Mouse (Mus musculus) common myeloid progenitor, adult 5-6 weeks (primary cell): ENCODE measurements around the gene Mgat5. TPM values are rescaled to one million over a fixed set of nuclear protein-coding genes. Genes with fewer than 3 reads are reported as not detected.

ENCODE experiments used
- ATAC-seq: replicated peaks from 2 replicates; pipeline ENCODE4 v1.8.0; 2016; ENCODE audit warnings: low read depth, mild to moderate bottlenecking, moderate TSS enrichment, inconsistent platforms; ENCODE audit not compliant: poor library complexity, severe bottlenecking
- total RNA-seq: library from RNA; stranded (forward); fragments of 200-1000, 187-1606 nt; gene quantifications from 2 replicates; pipeline ENCODE4 v1.2.3, GENCODE M21; 2017

The Mgat5 gene
- 59.3 and 66.2 TPM in 2 replicates for total RNA-seq

DNA sequence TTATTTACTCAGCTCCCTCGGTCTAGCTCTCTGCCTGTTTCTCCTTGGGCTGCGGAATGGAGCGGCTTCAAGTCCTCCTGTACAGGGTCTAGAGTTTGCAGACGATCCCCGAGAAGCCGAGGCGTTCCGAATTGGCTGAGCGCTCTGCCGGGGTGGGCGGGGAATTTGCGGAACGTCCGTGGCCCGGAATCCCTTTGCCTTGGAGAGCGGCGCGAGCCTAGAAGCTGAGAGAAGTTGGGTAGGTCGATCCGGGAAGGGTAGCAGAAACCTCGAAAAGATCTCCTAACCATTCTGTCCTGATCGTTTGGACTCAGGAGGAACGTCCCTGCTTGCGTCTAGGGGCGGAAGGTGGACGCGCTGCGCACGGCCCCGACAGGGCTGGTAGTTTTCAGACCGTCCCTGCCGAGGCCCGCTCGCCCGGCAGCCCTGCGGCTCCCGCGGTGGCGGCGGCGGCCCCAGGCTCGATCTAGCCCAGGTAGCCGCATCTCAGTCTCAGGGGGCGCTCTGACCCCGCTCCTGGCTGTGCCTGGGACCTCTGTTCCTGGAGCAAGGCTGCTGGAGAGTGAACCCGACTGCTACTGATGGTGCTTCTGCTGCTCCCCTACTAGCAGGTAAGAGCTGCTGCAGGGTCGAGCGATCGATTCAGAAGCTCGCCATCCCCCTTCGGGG, at the start of gene Mgat5:
Gene Mgat5 (plus strand): TSS at position 199 of the 669 bp plus-strand sequence.
- ATAC-seq: peak; percentile 70

DNA sequence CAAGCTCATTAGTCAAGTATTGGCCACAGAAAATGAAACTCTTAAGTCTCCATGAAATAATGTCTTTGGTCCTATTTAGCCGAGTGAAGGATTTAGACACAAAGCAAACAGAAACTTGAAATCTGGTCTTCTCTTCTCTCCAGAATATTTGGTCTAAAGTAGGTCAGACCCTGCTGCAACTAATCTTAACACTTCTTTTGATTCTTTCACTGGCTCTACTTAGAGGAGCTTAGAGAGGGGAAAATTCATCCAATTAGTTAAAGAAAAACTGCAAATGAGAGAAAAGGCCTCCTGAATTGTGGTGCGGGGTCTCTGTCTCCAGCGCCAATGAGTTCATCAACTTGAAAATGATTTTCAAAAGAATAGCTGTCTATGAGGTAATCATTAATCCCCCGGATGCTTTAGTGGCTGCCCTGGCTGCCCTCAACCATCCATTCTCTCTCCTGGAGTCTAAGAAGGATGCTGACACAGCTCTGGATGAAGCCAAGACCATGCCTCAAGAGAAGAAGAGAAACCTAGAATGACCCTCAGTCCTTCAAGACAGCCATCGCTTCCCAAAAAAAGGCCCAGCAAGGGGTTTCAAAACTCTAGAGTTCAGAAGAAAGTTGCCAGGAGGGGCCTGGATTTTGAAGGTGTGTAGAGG, 44.6 kb upstream of the Mgat5 start:
- ATAC-seq: no peak

DNA sequence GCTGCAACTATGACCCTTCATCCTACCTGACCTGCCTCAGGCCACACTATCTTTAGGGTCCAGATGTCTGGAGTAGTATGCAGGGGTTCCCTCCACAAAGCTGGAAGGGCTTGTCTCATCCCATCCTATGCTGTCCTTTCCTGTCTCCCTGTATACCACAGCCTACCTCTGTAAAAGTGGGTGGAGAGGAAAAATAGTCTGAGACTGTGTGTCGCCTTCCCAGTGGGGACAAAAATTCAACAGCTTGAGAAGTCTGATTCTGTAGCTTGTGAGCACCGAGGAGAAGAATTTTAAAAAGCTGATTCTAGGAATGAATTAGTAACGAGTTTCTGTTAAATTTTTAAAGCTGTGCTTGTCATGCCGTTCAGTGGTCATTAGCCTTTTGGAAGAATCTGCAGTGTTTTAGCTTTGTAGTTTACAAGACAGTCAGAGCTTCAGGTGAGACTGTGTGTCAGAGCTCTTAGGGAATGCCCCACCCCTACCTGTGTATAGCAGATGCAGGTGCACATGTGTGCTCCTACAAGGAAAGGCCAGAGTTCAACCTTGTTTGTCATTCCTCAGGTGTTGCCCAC, 40.1 kb upstream of the Mgat5 start:
- no peak for ATAC-seq

DNA sequence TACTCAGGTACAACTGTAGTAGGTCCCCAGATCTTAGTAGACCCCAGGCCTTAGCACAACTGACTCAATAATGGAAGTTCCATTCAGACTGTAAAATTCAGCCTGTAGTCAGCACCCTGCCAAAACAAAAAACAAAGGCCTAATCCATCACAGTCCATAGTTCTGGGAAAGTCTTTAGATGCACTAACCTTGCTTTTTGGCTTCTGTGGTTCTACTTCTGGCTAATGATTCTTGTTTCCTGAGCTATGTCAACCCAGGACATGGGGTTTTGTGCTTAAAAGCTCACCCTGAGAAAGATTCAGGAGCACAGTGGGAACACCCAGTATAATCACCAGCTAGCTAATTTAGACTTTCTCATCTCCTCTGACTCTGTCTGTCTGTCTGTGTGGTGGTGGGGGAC, 38.3 kb upstream of the Mgat5 start:
- ATAC-seq: no peak

DNA sequence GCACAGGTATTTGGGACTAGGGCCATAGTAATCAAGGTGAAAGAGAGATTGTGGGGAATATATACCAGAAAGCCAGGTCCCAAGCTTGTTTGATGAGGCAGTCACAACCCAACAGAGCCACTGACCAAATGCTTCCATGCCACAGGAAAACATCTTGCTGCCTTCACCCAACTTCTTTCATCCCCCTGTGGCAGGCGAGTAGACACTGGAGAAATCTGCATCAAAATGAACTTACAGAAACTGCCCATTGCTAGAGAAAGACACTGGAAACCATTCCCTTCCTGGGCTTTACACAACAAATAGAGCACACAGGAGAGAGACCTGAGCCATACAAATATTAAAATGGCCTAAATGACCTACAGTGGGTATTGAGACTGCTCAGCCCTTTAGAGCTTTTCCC, 37.2 kb upstream of the Mgat5 start:
- ATAC-seq: no peak

DNA sequence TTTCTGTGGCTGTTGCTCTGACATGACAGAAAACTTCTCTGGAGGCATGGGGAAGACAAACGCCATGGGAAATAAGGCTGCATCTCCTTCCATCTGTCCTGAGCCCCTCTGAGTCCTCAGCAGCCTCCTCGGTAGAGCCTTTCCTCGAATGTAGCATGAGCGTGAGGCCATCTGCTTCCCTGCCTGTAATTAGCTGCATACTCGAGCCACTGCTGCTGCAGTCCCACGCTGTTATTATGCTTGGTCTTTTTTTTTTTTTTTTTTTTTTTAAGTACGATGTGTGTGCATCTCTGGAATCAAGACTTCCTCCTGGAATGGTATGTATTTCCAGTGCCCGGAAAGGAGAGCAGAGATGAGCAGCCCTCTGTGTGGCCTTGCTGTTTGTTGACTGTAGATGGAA, 36.6 kb upstream of the Mgat5 start:
- no peak for ATAC-seq

DNA sequence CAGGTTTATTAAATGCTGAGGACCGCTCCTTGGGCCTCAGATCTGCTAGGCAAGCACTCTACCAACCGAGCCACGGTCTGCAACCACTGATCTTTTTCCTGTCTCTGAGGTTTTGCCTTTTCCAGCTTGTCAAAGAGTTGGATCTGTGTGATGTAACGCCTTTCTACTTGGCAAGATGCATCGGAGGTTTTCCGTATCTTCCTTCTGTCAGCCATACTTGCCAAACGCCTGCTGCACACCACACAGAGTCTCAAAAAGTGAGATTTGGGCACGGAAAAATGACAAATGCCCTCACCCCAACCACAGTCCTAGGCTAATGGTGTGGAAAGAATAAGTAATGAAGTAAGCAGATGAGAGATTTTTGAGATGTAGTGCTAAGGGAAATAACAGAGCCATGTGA, 35.3 kb upstream of the Mgat5 start:
- no peak for ATAC-seq

DNA sequence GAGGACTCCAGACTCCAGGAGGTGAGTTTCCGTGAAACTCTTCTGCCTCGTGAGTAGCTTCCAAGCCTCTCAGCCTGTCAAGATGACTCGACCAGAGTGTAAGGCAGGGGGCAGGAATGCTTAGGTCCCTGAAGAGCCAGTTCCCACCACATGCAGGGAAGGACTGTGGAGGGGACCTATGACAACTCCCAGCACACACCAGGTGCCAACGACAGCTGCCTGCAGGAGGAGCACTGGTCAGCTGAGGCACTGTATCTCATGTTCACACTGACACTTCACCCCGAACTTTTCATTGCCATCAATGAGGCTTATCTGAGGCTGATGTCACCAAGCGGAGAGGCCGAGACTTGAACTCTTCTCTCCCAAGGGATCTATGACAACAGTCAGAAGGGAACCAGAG, 33.5 kb upstream of the Mgat5 start:
- no peak for ATAC-seq

DNA sequence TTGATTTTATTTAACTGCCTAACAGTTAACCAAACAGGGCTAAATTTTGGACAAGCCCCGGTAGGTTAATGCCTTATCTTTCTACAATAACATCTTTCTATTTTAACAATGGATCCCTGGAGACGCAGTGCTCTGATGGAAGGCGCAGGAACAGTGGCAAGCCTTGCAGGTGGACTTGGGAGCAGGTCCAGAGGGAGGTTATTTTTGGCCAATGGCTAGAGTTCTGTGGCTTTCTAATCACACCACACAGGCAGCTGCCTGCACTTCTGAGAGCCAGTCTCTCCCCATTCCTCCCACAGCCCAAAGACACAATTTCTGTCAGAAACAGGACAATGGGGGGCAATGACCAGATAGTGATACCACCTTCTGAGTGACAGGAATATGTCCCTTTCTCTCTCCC, 31.4 kb upstream of the Mgat5 start:
- ATAC-seq: no peak

DNA sequence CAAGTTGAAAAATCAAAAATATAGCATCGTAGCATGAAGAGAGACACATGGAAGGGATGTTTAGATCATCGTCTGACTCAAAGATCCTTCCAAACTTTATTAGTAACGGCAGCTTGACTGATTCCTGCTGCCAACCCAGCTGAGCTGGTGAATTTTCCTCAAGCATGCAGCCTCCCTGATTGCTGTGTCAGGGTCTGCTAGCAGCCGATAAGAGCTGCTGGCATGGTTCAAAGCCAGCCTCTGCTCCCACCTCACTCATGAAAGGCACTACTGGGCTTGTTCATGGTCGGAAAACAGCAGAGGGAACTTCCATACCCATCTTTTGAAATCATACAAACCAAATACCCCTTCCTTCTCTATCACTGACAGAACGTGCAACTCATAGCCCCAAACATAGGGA, 12.4 kb upstream of the Mgat5 start:
- ATAC-seq: no peak

DNA sequence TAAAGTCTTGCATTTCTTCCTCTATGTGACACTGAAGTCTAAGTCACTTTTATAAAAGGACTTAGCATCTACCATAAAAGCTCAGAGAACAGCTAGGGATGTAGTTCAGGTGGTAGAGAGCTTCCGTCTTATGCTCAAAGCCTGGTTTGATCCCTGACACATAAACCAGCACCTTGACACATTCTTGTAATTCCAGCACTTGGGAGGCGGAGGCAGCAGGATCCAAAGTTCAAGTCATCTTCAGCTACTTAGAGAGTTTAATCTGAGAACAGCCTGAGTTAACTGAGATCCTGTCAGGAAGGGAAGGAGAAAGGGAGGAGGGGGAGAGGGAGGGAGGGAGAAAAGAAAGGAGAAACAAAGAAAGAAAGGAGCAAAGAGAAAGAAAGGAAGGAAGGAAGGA, 5.6 kb upstream of the Mgat5 start:
- no peak for ATAC-seq

DNA sequence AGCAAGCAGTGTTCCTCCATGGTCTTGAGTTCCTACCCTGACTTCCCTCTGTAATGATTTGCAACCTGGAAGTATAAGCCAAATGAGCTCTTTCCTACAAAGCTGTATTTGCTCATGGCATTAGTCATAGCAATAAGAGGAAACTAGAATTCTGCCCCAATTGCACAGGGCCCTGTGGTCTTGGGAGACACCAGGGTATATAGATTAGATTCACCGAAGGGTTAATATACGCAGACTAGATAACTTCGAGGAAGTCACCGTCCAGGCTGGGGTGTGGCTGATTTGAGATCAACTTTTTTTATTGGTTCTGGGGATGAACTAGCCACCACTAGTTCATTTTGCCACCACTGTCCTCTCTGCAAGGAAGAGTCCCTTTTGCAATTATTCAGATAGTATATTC, 2.5 kb upstream of the Mgat5 start:
- no peak for ATAC-seq

DNA sequence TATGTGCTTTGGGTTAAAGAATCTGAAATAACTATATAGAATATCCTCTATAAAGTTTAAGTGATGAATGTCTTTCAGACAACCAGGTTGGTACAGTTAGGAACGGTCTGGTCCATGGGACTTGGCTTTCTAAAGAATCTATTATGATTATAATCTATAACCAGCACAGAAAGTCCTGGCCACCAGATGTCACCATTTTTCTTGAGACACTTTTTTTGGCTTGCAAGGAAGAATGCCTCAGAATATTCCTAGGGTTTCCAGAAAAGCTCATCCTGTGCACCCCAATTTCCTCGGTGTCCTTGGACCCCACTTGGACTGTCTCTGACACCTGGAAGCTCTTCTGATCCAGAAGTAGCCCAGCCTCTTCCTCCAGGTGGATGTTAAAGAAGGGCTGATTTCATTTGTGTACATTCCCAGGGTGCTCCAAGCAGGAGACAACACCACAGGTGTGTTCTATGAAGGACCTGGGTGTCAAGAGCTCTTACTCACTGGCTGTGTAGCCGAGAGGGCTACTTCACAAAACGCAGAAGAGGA, 1.5 kb upstream of the Mgat5 start:
- ATAC-seq: no peak

DNA sequence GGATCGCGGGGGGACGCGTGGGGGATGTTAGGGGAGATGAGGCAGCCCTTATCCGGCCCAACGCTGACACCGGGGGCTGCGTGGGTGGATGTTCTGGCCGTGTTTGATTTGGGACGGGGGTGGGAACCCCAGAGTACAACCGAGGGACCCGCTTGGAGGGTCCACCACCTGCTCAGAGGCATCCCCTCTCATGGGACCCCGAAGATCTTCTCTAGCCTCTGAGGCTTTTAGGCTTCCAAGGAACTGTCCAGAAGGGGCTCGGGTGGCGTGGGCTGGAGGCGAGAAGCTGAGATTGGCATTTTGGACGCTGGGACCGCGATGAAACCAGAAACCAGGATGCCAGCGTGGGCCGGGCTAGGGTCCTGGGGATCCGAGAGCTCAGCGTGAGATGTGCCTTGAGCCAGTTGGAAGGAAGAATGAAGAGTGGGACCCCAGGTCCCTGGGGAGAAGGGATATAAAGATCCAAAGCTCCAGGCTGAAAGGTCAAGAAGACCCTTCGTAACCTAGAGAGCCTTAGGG, 745 bp downstream of the Mgat5 start:
- ATAC-seq: no peak

DNA sequence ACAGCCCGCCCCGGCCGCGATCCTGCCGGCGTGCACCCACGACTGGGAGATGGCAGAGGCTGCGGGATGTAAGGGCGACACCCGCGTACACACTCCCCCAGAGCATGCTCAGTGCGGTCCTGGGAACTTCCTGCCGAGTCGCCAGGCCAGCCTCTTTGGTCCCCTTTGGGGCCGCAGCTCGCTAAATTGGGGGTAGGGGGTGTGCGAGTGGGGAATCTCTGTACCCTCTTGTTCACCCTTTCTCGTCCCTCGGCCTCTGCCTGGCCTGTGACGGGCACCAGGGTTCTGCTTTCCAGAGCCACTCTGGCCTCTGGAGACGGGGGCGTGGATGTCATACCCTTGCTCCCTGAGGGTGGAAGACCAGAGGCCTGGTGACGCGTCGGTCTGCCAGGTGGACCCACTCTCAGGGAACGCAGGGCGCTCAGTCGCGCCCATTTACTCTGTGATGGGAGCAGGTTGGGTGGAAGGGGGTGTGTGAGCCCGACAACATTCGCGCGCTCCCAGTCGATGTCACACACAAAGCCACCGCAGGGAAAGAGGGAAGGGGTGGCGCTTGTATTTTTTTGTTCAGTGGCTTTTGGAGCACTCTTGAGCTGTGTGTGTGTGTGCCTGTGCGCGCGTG, 1.3 kb downstream of the Mgat5 start:
- peak; percentile 30 for ATAC-seq

DNA sequence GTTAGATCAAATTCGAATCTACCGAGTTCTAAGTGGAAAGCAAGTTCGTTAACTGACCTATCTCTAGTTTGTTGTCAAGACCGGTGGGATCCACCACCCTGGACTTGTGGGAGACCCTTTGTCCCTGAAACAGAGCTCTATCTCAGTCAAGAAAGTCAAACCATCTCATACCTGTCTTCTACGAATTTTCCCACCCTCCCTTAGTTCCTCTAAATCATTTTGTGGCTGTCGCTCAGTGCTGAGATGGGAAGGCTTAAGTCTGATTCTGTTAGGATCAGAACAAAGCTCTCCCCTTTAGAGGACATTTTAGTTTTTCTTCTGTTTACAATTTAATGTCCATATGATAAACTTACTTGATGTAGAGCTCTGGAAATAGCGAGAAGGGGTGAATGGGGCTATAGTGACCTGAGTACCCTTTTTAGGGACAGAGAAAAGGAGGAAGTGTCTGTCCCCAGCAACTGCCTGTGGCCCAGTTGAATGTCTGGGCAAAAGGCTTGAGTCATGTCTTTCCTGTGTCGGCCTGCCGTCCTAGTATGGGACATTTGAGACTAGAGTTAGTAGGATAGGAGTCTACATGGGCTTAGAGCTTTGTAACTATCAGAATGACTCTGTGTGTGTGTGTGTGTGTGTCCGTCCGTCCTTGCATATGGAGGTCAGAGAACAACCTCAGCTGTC, 2.2 kb downstream of the Mgat5 start:
- peak; percentile 34 for ATAC-seq

DNA sequence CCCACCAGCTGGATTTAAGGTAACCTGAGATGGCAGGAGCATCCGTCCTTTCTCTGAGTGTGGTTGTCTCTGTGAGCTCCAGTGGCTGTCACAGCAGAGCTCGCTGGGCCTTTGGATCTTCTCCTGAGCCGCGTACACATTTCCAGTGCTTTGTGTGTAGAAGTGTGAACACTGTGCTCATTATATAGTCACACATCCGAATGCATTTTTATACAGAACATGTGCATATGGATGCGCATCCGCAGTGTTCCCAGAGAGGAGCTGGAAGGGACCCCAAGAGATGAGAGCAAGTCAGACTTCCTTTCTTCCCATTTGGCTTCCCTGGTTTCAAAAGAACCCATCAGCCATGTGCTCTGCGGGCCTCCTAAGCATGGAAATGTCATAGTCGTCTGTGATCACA, 3.4 kb downstream of the Mgat5 start:
- ATAC-seq: no peak

DNA sequence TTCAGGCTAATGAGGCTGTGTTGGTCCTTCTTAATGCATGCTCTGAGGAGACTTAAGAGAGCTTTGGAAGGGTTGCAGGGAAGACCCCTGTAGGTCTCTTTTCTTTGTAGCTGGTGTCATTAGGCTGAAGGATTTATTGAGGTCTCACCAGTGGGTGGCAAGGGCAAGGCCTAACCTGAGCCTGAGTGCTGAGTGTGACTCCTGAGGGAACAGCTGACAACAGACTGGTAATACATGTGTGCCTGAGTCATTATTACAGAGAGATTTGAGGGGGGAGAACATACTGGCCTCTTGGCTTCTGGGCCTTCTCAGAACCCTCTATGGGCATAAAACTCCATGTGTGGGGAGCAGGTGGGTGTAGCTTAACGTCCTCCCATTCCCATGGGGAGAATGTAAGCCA, 8.0 kb downstream of the Mgat5 start:
- ATAC-seq: no peak

DNA sequence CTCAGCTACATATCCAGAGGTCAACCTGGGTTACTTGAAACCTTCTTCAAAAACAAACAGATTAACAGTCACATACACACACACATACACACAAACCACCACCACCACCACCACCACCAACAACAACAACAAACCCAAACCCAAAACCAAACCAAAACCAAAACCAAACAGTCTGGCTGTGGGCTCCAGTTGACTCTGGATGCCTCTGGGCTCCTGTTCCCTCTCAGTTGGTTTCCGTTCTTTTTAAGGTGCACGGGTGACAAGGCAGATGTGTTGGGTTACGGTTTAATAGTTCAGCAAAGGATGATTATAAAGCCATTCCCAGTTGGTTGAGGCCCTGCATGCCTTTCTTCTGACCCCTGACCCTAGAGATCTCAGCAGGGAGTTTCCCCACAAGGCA, 8.6 kb downstream of the Mgat5 start:
- no peak for ATAC-seq

DNA sequence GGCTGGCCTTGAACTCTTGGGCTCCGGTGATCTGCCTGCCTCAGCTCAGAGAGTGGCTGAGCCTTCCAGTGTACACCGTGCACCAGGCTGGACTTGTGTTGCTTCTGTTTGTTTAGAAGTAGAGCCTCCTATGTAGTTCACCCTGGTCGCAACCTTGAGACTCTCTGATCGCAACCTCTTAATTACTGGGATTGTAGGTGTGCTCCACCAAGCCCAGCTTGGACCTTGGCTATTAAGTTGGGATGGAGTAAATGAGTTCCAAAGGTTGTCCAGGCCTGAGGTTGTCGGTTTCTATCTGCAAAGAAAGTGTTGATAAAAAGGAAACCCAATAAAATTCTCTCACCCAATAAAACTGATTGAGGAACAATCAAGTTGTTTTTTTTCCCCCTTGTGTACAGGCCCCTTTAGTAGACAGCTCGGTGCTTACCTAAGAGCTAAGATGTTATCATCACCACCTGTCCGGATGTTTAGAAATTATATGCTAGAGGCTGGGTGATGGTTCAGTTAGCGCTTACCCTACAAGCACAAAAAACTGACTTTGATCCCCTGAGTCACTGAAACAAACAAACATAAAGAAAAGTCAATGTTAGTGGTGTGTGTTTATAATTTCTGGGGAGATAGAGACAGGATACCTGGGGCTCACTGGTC, 9.9 kb downstream of the Mgat5 start:
- no peak for ATAC-seq
